Mouse (Mus musculus): ENCODE measurements around the gene Zbtb20. TPM values are rescaled to one million over a fixed set of nuclear protein-coding genes. Genes with fewer than 3 reads are reported as not detected.

Zbtb20 gene
- polyA plus RNA-seq, 1 experiment from 2014 or later: 44.1 TPM

- DNase-seq (ENCODE audit: low spot score) (no peak), ATAC-seq (ENCODE audit: insufficient read depth, low FRiP score, low TSS enrichment) (no peak)
- Histone ChIP-seq H3K9ac (ENCODE audit: low read length) (no peak overlapping the region), H3K4me2 (ENCODE audit: low read depth) (no peak overlapping the region), H3K4me1 (ENCODE audit: control insufficient read depth, insufficient read depth, low read length) (no peaks in the 10 kb centered on the region; the same call in 1 of the 2 replicates), H3K9me3 (ENCODE audit: control insufficient read depth, low read length) (no peaks in the 10 kb centered on the region), H3K27ac (ENCODE audit: low read depth, low read length) (0 out of 2 replicates have a peak overlapping the region, but pooled peaks have one; percentile 31), H3K27me3 (ENCODE audit: control insufficient read depth, insufficient read depth, low read length) (no peaks in the 10 kb centered on the region), H3K4me3 (ENCODE audit: low read depth, low read length) (no peak overlapping the region), H3K36me3 (ENCODE audit: control insufficient read depth, insufficient read depth, low read length) (no peaks in the 10 kb centered on the region)
- 60% methylated on average over 3 of the region's 3 CpGs for WGBS
These were observed 1.7 kb upstream of the Zbtb20 start for GRCm38 (mm10) chr16:42873942-42874341.

- Histone ChIP-seq H3K4me2 (ENCODE audit: low read depth) (peak overlapping the region; percentile 46), H3K4me3 (ENCODE audit: low read depth, low read length) (peak overlapping the region; percentile 36), H3K36me3 (ENCODE audit: control insufficient read depth, insufficient read depth, low read length) (no peaks in the 10 kb centered on the region), H3K9ac (ENCODE audit: low read length) (peak overlapping the region; percentile 36), H3K27me3 (ENCODE audit: control insufficient read depth, insufficient read depth, low read length) (no peaks in the 10 kb centered on the region), H3K27ac (ENCODE audit: low read depth, low read length) (peak overlapping the region; percentile 93), H3K4me1 (ENCODE audit: control insufficient read depth, insufficient read depth, low read length) (no peaks in the 10 kb centered on the region; the same call in 1 of the 2 replicates), H3K9me3 (ENCODE audit: control insufficient read depth, low read length) (no peaks in the 10 kb centered on the region)
- ATAC-seq (ENCODE audit: insufficient read depth, low FRiP score, low TSS enrichment): no peak
- peak; percentile 52 for DNase-seq (ENCODE audit: low spot score)
- 1% methylated on average over 5 of the region's 5 CpGs for WGBS
These were observed 1.2 kb upstream of the Zbtb20 start for GRCm38 (mm10) chr16:42874456-42874855.

DNA sequence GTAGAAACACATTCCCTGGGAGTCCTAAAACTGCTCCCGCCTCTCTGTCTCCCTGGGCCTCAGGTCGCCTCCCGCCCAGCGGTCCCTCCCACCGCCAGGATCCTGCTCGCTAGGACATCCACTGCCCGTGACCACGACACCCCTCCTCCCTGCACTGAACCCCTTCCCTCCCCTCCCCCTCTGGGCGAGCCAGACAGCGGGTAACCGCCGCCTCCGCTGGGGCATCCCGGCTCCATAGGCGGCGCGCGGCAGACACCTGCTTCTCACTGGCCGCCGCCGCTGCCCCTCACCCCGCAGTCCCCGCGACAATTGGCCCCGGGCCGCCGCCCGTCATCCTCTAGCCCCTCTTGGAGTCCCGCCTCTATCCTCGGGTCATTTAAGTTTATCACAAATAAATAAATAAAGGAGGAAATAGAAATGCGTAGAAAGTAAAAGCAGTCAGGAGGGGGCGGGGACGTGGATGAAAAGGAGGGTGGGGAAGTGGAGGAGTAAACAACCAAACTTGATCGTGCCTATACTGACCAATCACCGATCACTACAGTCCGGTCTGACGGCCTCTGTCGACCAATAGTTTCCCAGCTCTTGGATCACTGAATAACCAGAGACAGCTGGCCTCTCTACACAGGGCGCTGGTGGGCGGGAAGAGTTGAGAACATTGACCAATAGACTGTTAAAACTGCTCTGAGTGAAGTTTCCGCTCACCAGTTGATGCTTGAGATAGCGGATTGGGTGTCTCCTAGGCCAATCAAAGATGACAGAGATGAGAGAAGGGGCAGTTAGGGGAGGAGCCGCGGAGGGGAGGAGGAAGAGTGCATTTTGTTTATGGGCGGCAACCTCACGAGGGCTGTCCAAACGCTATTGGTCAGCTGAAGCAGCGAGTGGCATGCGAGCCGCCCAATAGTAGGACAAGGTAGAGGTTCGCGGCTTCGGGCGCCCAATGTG lies 500 bp upstream of the Zbtb20 start:
- Histone ChIP-seq H3K4me1 (ENCODE audit: control insufficient read depth, insufficient read depth, low read length) (no peaks in the 10 kb centered on the region; the same call in 1 of the 2 replicates), H3K9ac (ENCODE audit: low read length) (peak overlapping the region; percentile 36), H3K4me2 (ENCODE audit: low read depth) (peak overlapping the region; percentile 46), H3K27ac (ENCODE audit: low read depth, low read length) (peak overlapping the region; percentile 98), H3K36me3 (ENCODE audit: control insufficient read depth, insufficient read depth, low read length) (no peaks in the 10 kb centered on the region), H3K27me3 (ENCODE audit: control insufficient read depth, insufficient read depth, low read length) (no peaks in the 10 kb centered on the region), H3K4me3 (ENCODE audit: low read depth, low read length) (peak overlapping the region; percentile 73), H3K9me3 (ENCODE audit: control insufficient read depth, low read length) (no peaks in the 10 kb centered on the region)
- ATAC-seq (ENCODE audit: insufficient read depth, low FRiP score, low TSS enrichment): peak; percentile 96
- WGBS: under 1% methylated on average over 54 of the region's 54 CpGs
- peak; percentile 98 for DNase-seq (ENCODE audit: low spot score)

DNA sequence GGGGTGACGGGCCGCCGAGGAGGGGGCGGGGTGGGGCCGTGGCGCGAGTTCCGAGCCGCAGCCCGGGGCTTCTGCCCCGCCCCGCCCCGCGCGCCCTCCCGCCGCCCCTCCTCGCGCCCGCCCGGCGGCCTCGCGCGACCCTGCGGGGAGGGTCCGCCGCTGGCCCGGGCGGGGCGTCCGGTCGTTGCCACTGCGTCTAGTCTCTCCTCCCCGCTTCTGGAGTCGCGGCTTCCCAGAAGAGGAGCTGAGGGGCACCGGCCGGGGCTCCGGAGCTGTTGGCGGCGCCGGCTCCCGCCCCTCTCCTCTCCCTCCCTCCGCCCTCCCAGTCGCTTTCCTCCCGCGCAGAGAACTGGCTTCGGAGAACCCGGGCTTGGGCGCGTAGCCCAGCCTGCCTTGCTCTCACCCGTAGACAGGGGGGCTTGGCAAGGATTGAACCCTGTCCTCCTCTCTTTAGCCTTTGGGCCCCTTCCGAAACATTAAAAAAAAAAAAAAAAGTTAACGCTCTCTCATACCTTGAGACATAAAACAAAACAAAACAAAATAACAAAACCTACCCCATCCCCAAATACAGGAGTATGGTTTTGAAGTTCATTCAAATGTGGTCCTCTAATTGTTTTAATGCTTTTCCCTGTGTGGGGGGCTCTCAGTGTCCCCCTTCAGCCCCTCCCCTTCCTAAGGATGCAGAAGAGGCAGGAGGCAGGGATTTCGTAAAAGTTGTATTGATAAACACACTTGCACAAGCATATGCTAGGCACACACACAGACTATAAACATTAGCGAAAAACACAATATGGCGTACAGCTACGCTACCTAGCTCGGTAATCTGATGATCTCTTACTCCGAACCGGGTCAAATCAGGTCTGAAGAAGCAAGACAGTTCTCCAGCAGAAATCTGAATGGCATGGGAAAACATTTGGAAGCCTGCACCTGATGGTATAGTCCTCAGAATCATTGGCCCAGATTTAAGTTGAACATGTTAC lies 630 bp downstream of the Zbtb20 start:
- DNase-seq (ENCODE audit: low spot score) (peak; percentile 86), ATAC-seq (ENCODE audit: insufficient read depth, low FRiP score, low TSS enrichment) (peak; percentile 48)
- Histone ChIP-seq H3K27me3 (ENCODE audit: control insufficient read depth, insufficient read depth, low read length) (no peaks in the 10 kb centered on the region), H3K4me1 (ENCODE audit: control insufficient read depth, insufficient read depth, low read length) (no peaks in the 10 kb centered on the region; the same call in 1 of the 2 replicates), H3K9me3 (ENCODE audit: control insufficient read depth, low read length) (no peaks in the 10 kb centered on the region), H3K4me2 (ENCODE audit: low read depth) (peak overlapping the region; percentile 70), H3K9ac (ENCODE audit: low read length) (peak overlapping the region; percentile 88), H3K36me3 (ENCODE audit: control insufficient read depth, insufficient read depth, low read length) (no peaks in the 10 kb centered on the region), H3K27ac (ENCODE audit: low read depth, low read length) (peak overlapping the region; percentile 98), H3K4me3 (ENCODE audit: low read depth, low read length) (peak overlapping the region; percentile 73)
- 2% methylated on average over 34 of the region's 62 CpGs for WGBS

DNA sequence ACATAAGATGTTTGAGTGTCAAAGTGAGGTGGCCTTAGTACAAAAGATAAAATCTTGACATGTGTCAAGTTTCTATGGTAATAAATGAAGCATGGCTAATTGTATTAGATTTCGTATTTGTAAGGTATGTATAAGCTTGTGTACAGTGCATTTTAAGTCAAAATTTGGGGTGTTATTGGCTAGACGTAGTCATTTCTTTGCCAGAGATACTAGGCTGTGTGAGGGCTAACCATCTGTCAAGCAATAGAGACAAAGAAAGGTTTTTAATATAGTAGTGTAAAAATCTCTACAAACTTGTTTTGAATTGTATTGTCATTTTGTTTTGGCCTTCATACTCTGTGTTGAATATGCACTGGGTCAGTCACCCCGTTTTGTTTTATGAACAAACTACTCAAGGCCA lies 4.4 kb downstream of the Zbtb20 start:
- ATAC-seq (ENCODE audit: insufficient read depth, low FRiP score, low TSS enrichment): no peak
- Histone ChIP-seq H3K9ac (ENCODE audit: low read length) (no peak overlapping the region), H3K27ac (ENCODE audit: low read depth, low read length) (no peak overlapping the region), H3K9me3 (ENCODE audit: control insufficient read depth, low read length) (no peaks in the 10 kb centered on the region), H3K36me3 (ENCODE audit: control insufficient read depth, insufficient read depth, low read length) (no peaks in the 10 kb centered on the region), H3K4me1 (ENCODE audit: control insufficient read depth, insufficient read depth, low read length) (no peaks in the 10 kb centered on the region), H3K27me3 (ENCODE audit: control insufficient read depth, insufficient read depth, low read length) (no peaks in the 10 kb centered on the region), H3K4me2 (ENCODE audit: low read depth) (no peak overlapping the region), H3K4me3 (ENCODE audit: low read depth, low read length) (no peak overlapping the region)
- WGBS: 83% methylated on average over 3 of the region's 3 CpGs
- no peak for DNase-seq (ENCODE audit: low spot score)

DNA sequence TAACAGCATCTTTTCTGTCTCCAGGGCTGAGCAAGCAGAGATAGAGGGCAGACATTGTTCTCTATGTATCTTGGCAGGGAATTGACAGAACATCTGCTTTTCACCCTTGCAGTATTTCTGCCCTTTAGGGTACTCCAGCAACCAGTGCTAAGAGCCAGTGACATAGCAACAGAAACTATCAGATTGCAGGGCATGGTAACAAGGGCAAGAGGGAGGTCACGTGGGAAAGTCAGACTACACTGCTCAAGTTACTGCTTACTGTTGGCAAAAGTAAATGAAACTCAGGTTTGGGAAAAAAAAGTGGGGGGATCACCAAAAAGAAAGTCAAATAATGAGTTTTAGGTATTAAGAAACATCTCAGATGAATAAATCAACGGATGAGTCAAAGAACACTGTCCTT lies 9.9 kb downstream of the Zbtb20 start:
- no peaks in the 10 kb centered on the region for H3K36me3 ChIP-seq (ENCODE audit: control insufficient read depth, insufficient read depth, low read length)
- no peak overlapping the region for H3K9ac ChIP-seq (ENCODE audit: low read length)
- WGBS: 56% methylated on average over 2 of the region's 2 CpGs
- no peak overlapping the region for H3K4me3 ChIP-seq (ENCODE audit: low read depth, low read length)
- DNase-seq (ENCODE audit: low spot score) (no peak), ATAC-seq (ENCODE audit: insufficient read depth, low FRiP score, low TSS enrichment) (no peak)
- H3K4me1 ChIP-seq (ENCODE audit: control insufficient read depth, insufficient read depth, low read length): no peaks in the 10 kb centered on the region
- H3K27ac ChIP-seq (ENCODE audit: low read depth, low read length): no peak overlapping the region
- H3K27me3 ChIP-seq (ENCODE audit: control insufficient read depth, insufficient read depth, low read length): no peaks in the 10 kb centered on the region
- H3K4me2 ChIP-seq (ENCODE audit: low read depth): no peak overlapping the region
- no peaks in the 10 kb centered on the region for H3K9me3 ChIP-seq (ENCODE audit: control insufficient read depth, low read length)

DNA sequence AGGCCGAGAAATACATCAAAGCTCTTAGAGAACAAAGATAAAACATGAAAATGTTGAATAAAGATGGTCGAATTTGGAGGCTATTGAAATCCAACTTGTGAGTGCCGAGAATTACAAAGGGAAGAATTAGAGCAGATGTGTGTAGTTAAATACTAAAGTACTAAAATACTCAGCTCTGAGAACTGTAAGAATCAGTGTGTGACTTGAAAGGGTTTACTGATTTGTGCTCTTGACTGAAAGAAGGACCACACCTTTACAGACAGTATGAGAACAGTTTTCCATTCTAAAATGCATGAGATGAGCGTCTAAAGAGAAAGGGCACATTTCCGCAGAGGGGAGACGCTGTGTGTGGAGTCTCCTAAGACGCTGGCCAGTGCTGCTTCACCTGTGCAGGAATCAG lies 10.3 kb downstream of the Zbtb20 start:
- Histone ChIP-seq H3K4me1 (ENCODE audit: control insufficient read depth, insufficient read depth, low read length) (no peaks in the 10 kb centered on the region), H3K4me2 (ENCODE audit: low read depth) (no peak overlapping the region), H3K27ac (ENCODE audit: low read depth, low read length) (no peak overlapping the region), H3K9ac (ENCODE audit: low read length) (no peak overlapping the region), H3K36me3 (ENCODE audit: control insufficient read depth, insufficient read depth, low read length) (no peaks in the 10 kb centered on the region), H3K9me3 (ENCODE audit: control insufficient read depth, low read length) (no peaks in the 10 kb centered on the region), H3K27me3 (ENCODE audit: control insufficient read depth, insufficient read depth, low read length) (no peaks in the 10 kb centered on the region), H3K4me3 (ENCODE audit: low read depth, low read length) (no peak overlapping the region)
- 78% methylated on average over 7 of the region's 7 CpGs for WGBS
- DNase-seq (ENCODE audit: low spot score): no peak
- no peak for ATAC-seq (ENCODE audit: insufficient read depth, low FRiP score, low TSS enrichment)

- Histone ChIP-seq H3K9me3 (ENCODE audit: control insufficient read depth, low read length) (no peaks in the 10 kb centered on the region), H3K27ac (ENCODE audit: low read depth, low read length) (no peak overlapping the region), H3K9ac (ENCODE audit: low read length) (no peak overlapping the region), H3K27me3 (ENCODE audit: control insufficient read depth, insufficient read depth, low read length) (no peaks in the 10 kb centered on the region), H3K36me3 (ENCODE audit: control insufficient read depth, insufficient read depth, low read length) (no peaks in the 10 kb centered on the region), H3K4me2 (ENCODE audit: low read depth) (no peak overlapping the region), H3K4me3 (ENCODE audit: low read depth, low read length) (no peak overlapping the region), H3K4me1 (ENCODE audit: control insufficient read depth, insufficient read depth, low read length) (no peaks in the 10 kb centered on the region)
- 83% methylated on average over 3 of the region's 3 CpGs for WGBS
- ATAC-seq (ENCODE audit: insufficient read depth, low FRiP score, low TSS enrichment) (no peak), DNase-seq (ENCODE audit: low spot score) (no peak)
These were observed 21.5 kb downstream of the Zbtb20 start for GRCm38 (mm10) chr16:42897125-42897693.

Measured in neural tube, embryonic 11.5 days (tissue).